Mouse (Mus musculus): ENCODE data around the gene Psg17.
A peak's percentile ranks its signal among the peaks of the same experiment; 100 is the strongest.
"Not testable (repeated sequence)": the region's sequence is repeated elsewhere in the genome, so short reads cannot be mapped to it uniquely, and the experiment has no call there.

Psg17 gene

DNA sequence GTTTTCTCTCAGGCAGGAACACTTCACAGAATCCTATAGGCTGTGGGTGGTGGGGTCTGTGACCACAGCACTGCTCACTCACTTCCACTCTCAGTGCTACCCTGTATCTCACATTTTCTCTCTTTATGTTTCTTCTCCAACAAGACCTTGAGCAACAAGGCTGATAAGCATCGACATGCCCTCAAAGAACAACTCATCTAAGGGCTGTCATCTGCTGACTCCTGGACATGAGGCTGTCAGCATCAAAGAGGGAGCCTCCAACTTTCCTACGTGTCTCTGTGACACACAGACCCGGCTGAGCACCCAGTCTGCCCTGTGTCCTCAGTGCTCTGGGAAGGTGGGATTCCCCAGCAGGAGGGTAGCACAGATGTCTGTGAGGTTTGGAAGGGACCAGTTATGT is at the start of gene Psg17:
Gene Psg17 (minus strand): TSS at position 101 of the 400 bp plus-strand sequence.
- no peak for DNase-seq (ENCODE audit: low read depth, low spot score)

DNA sequence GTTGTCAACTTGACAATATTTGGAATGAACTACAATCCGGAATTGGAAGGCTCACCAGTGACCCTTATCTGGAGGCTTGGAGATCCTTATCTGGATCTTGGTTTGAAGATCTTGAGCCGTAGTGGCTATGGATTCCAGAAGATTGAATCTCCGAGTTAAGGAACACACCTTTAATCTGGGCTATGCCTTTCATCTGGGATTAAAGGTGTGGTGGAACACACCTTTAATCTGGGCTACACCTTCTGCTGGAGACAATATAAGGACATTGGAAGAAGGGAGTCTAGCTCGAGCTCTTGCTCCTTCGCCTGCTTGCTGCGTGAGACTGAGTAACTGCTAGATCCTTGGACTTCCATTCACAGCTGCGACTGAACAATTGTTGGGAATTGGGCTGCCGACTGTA is 49.6 kb upstream of the Psg17 start, which contains the start of gene Pglyrp1:
Gene Pglyrp1 (plus strand): TSS at position 301 of the 400 bp plus-strand sequence.
- not testable (repeated sequence) for DNase-seq (ENCODE audit: low read depth, low spot score)

DNA sequence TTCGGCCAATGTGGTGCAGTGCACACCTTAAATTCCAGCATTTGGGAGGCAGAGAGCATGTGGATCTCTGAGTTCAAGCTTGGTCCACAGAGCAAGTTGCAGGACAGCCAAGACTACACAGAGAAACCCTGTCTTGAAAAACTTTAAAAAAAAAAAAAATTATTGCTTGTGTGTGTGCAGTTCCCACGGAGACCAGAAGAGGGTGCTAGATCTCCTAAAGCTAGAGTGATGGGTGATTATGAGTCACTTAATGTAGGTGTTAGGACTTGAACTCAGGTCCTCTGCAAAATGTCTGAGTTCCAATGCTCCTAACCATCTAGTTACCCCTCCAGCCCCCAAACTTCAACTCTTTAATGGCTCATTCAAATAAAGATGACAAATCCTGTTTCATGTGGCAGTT is 47.1 kb upstream of the Psg17 start:
- no peak for DNase-seq (ENCODE audit: low read depth, low spot score)

DNA sequence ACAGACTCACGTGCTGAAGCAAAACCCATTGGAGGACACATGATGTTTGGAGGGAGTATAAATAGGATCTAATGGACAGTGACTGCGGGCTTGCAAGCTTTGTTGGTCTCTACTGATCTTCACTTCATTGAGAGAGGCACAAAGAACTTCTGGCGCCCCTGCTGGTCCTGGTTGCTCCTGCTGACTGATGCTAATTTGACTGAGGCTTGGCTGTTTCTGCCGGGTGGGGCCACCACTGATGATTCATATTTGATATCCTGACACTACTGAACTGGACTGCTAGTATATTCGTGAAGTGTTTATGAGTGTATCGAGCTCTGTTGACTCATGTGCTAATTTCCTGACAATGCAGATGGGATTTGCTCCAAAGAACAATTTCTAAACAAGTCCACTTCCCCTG is 41.4 kb upstream of the Psg17 start:
- DNase-seq (ENCODE audit: low read depth, low spot score), result no peak

DNA sequence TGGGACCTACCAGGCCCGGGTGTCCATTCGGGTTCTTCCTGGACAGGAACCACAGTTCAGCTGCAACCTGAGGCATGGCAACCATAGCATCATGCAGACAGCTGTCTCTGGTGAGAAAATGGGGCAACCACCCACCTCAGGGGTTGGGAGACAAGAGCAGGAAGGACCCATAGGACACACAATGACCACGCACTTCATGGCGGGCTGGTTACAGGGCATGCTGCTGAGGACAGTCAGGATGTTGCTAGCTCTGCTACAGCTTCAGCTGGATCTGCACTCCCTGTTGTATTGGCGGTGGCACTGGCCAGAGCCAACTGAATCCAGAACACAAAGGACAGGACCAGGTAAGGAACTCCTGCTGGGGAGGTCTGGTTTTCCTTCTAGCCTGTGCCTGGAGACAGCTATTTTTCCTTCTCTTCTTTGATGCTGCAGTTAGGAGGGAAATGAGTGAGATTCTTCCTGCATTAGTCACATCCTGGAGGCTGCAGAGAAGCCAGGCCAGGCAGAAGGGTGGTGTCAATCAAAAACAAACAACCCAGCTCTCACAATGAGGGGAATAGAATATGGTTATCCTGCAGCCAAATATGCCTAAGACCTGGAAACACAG is 37.0 kb upstream of the Psg17 start:
- no peak for DNase-seq (ENCODE audit: low read depth, low spot score)

DNA sequence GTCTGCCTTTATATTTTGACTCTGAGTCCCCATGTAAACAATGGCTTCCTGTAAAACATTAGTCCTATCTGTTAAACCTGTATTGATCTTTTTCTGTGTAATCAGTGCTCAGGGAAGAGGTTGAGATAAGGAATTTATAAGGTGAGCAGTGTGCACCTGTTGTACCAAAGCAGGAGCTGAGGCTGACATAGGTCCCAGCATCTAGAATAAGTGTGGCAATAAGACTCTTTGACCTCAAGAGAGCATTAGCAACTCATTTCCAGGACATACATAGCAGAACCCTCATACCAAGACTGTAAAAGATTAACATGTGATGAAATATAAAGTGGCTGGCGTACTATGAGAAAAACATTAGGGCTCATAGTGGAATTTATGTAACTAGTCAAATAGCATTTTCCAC is 27.0 kb upstream of the Psg17 start:
- DNase-seq (ENCODE audit: low read depth, low spot score), result no peak

DNA sequence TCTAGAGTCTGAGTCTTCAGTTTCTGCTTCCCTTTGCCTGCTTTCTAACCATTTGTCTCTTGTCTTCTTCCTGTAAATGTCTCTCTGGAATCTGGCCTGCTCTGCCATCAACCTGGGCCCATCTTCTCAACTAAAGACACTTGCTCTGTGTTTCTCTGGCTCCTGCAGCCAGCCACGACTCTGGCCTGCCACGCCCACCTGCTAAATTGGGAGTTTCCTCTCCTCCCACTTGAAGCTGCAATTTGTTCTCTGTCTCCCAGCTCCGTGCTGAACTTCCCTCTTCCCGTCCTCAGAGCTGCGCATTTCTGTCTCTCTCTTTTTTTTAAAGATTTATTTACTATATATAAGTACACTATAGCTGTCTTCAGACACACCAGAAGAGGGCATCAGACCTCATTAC is 23.4 kb upstream of the Psg17 start:
- DNase-seq (ENCODE audit: low read depth, low spot score), result no peak

DNA sequence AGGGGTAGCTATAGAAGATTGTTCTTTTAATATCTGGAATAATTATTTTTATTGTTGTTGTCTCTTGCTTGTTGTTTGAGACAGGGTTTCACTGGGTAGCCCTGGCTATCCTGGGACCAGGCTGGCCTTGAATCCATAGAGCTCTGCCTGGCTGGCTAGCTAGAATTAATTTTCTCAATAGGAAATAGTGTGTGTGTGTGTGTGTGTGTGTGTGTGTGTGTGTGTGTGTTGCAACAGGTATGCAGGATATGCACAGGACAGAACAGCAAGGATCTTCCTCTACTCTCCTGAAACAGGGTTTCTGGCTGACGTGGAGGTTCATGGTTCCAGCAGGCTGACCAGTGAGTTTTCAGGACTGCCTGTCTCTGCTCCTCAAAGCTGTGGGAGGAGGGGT is 19.8 kb upstream of the Psg17 start:
- no peak for DNase-seq (ENCODE audit: low read depth, low spot score)

DNA sequence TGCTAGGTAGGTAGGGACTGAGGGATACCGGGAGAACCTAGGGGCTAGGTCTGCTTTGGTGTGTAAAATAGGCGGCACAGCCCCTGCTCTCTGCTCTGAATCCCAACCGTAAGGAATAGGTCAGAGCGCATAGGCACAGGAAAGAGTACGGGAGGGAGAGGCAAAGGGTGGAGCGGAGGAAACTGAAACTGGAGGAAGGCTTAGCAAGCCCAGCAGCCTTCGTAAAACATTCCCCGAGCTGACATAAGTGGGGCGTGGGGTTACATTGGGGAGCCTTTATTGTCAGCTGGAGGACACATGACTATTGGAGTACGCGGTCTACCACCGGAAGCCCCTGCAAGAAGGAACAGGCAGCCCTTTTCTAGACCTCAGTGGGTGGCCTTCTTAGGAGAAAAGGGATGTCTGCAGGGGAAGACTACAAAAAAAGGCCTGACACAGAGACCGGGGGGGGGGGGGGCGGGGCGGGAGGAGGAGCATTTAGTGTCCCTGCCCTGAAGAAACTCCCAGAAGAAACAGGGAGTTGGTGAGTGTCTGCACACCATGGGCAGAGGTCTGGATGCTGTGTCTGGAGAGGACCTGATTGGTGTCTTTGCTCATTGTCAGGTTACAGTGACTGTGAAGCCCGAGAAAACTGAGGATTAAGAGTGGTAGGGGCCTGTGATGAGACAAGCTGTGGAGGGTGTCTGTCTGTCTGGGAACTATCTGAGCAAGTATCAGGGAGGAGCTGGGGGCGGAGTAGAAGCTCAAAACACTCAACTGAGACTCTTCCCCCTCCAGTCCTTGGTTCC is 19.2 kb upstream of the Psg17 start:
- peak; percentile 81 for DNase-seq (ENCODE audit: low read depth, low spot score)

DNA sequence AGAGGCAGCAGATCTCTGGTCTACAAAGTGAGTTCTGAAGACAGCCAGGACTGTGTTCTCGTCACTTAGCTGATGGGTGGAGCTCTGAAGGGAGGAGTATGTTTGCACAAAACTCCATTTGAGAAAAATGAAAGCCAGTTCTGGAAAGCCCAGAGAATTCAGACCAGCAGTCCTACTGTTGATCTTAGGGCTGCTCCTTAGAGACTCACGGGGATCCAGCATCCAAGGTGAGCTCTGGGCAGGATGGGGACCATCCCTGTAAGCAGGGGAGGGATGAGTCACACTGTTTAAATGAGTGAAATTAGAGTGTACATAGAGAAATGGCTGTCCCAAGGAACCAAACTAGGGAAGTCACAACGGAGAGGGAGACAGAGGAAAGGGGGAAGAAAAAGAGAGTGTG is 18.5 kb upstream of the Psg17 start, which contains the start of gene Mill2:
Gene Mill2 (plus strand): TSS at position 102 of the 400 bp plus-strand sequence.
- peak; percentile 27 for DNase-seq (ENCODE audit: low read depth, low spot score)

DNA sequence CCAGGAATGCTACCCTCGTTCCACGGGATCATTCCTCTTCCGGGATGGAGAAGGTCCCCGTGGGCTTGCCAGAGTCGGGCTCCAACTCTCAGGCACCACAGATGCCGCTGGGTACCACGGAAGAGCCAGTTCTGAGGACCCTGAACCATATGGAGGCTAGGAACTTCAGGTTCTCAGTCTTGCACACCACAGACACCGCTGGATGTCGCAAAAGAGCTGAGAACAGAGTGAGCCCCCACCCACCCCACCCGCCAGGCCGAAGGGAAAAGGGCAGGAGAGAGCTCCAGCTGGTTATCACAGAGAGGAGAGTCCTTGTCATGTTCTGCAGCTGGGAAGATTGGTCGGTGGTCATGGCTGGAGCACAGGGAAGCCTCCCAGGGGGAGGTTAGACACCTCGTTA is 10.9 kb upstream of the Psg17 start:
- DNase-seq (ENCODE audit: low read depth, low spot score), result peak; percentile 9

DNA sequence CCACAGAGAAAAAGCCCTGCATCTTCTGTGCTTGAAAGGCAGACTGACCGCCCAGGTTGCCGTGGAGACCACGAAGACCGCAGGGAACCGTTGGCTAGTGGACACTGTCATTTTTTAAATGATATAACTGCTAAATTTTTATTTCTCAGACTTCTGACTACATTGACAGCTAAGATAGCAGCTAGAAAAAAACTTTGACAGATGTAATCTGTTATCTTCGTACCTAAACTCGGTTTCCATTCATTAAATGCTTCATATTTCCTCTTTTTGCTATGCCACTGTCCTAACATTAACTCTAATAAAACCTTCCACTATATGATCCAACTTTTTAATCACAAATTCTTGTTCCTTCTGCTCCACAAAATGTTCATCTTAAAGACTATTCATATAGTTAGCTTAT is 8.1 kb upstream of the Psg17 start:
- no peak for DNase-seq (ENCODE audit: low read depth, low spot score)

DNA sequence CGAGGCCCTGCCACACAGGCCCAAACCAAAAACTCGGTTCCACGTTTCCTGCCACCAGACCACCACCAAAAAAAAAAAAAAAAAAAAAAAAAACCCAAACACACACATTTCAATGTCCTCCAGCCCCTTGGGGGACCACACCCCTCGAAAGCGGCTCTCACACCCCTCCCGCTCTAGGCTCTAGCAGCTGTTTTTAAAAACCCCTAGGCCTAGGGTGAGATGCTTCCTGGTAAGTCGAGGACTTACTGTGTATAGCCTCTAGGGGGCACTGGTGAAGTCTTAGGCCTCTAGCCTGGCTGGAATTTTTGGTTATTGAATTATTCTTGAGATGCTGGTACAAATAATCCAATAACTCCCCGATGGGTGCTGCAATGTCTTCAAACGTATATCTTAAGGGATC is 7.2 kb upstream of the Psg17 start:
- peak; percentile 71 for DNase-seq (ENCODE audit: low read depth, low spot score)

DNA sequence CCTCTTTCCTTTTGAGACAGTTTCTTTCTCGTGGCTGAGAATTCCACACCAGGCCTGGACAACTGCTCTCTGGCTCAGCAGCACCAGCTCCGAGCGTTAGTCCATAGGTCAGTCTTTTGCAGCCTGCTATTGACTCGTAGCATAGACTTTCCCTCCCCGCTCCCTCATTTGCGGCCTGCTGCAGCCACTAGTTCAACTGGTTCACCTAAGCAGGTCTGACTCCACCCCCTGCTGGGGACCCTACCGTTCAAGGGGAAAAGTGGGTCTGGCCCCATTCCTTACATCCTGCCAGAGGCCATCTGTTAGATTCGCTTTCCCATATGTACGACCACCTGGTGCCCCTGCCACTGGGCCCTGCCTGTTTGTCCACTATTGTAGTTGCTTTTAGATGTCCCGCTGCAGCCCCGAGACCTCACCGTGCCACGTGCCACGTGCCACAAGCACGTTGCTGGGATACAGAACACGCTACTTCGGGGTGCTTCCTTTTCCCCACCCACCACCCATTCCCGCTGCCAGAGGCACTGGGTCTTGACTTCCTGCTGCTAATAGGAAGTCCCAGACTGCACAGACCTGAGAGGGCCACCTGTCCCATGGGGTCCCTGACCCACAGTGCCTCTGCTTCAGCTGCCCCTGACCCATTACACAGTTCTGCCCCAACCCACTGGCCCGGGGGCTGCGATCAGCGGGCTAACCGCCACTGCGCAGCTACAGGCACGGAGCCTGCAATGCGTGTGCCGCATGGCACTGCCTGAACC is 6.6 kb upstream of the Psg17 start:
- peak; percentile 26 for DNase-seq (ENCODE audit: low read depth, low spot score)

DNA sequence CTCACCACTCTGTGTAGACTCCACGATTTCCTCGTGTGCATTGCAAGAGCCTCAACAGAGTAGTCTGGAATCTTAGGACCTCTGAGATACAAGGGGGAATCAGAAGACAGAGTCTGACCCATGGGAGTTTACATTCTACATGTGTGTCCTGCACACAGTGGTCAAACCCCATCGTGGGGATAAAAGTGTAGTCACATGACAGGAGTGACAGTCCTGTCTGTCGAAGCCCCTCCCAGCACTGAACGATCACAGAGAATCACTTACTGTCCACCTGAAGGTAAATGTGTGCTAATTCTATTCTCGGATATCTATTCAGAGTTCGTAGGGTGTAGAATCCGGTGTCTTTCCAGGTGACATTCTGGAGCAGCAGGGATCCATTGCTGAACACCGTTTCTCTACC is 3.1 kb downstream of the Psg17 start:
- DNase-seq (ENCODE audit: low read depth, low spot score), result no peak

DNA sequence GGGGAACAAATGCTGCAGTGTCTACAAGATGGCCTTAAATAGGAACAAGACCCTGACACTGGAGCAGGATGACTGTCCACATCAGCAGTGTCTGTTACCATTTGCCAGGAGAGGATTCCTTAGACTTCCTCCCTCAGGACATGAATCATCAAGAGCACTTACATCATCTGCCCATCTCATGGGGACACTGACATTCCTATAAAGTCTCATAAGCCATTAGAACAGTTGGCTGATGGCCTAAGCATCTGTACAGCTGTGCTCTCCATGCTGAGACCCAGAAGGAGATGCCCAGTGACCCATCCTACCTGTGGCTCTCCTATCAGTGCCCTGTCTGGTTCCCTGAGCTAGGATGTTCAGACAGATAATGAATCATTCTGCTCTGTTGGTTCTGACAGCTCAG is 17.9 kb downstream of the Psg17 start:
- DNase-seq (ENCODE audit: low read depth, low spot score), result no peak

DNA sequence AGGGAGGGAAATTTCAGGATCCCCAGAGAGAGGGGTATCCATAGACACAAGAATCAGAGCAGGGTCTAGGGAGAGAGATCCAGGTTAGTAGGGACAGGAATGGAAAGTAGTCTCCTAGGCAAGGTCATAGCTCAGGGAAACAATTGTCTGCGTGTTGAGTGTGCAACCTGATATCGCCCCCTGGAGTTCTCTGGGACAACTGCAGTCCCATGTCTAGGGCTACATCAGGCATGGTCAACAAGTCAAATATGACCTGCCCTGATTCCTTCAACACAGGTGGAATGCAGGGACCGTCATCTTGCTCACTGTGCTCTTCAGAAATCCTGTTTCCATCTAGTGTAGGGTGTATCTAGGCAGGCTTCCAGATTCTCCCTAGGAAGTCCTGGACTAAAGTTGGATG is 22.3 kb downstream of the Psg17 start:
- DNase-seq (ENCODE audit: low read depth, low spot score), result peak; percentile 20

DNA sequence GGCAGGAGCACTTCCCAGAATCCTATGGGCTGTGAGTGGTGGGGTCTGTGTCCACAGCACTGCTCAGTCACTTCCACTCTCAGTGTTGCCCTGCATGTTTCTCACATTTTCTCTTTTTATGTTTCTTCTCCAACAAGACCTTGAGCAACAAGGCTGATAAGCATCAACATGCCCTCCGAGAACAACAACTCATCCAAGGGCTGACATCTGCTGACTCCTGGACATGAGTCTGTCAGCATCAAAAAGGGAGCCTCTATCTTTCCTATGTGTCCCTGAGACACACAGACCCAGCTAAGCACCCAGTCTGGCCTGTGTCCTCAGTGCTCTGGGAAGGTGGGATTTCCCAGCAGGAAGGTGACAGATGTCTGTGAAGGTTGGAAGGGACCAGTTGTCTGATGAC is 23.0 kb downstream of the Psg17 start, which contains the start of gene Psg19:
Gene Psg19 (minus strand): TSS at position 101 of the 400 bp plus-strand sequence.
- DNase-seq (ENCODE audit: low read depth, low spot score), result no peak

DNA sequence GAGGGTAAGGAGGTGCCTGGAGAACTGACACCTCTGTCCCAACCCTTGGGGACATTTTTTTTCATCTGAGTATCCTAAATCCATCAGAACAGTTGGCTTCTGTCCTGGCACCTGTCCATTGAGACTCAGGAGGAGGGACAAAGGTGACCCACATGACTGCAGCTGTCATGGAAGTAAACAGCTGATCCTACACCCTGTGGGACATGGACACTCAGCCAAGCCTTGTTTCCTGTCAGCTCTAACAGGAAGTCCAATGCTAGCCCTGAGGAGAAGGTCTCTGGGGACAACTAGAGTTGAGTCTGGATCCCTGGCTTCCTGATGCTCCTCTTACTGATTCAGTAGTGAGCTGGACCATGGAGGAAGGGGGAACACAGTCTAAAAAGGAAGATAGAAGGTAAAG is 30.7 kb downstream of the Psg17 start:
- not testable (repeated sequence) for DNase-seq (ENCODE audit: low read depth, low spot score)

DNA sequence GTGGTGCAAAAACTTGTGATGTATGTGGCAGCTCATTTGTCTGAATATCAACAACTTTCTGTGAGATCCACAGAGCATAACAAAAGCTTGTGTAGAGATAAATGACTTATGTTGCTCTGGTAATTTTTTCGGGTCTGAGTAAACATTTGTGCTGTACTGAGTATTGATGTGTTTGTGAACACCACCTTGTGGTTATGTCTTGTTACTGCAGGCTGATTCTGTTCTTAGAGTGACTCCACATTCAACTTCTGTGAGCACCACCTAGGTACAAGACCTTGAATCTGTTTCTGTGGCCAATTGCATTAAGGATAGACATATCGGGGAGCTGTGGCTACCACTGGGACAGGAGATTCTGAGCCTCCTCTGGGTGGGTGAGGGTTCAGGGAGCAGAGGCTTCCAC is 40.1 kb downstream of the Psg17 start:
- DNase-seq (ENCODE audit: low read depth, low spot score), result peak; percentile 50

DNA sequence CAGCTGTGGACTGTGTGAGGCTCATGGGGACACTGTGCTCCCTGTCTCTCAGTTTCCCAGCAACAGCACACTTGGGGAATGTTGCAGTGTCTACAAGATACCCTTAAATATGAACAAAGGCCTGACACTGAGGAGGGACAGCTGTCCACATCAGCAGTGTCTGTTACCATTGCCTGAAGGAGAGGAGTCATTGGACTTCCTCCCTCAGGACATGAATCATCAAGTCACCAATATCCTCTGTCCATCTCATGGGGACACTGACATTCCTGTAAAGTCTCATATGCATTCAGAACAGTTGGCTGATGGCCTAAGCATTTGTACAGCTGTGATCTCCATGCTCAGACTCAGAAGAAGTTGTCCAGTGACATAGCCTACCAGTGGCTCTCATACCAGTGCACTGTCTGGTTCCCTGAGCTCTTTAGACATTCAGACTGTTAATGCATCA is 42.0 kb downstream of the Psg17 start:
- DNase-seq (ENCODE audit: low read depth, low spot score), result no peak
